Mouse (Mus musculus) olfactory bulb, adult 2 months (tissue): ENCODE results near the gene Bmpr1b.

ENCODE experiments used
- CTCF ChIP-seq: fragments of 200-500 bp; IDR thresholded peaks from 2 replicates; pipeline ENCODE4 v1.5.1; 2012; ENCODE audit warnings: low read depth, mild to moderate bottlenecking, low read length, moderate library complexity; ENCODE audit not compliant: insufficient read depth
- POLR2A ChIP-seq: fragments of 200-500 bp; IDR thresholded peaks from 2 replicates; pipeline ENCODE4 v1.6.1; 2012; ENCODE audit warnings: mild to moderate bottlenecking, low read depth, low read length, moderate library complexity; ENCODE audit not compliant: insufficient read depth

- TF ChIP-seq POLR2A (no peak), CTCF (no peak)
Measured at GRCm38 (mm10) chr3:141936594-141937272, 232.5 kb downstream of the Bmpr1b start.
